Mouse (Mus musculus) right cerebral cortex, postnatal 10 days (tissue): ENCODE data around the gene Chmp6.

Experiments used
- DNase-seq, 2 experiments: peaks; one replicate each; pipeline ENCODE4 v3.0.0; 2021; ENCODE audit warnings: low spot score in 2 of 2

Gene Chmp6

DNA sequence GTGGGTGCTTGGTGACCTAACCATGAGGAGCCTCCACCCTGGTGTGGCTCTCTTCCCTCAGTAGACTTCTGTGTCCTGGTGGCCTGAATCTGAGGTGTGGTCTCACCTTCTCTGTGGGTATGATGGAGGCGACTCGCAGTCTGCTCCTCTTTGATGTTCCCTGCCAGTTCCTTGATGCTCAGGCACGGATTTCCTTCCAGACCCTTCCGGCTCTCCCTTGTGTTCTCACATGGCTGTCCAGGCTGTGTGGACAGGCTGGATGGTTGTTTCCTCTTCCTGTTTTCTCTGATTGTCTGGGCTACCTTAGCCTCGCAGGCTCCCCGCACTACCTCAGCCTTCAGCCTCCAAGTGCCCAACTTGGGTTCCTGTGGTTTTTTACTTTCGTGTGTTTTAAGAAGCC is 45.6 kb downstream of the Chmp6 start:
- DNase-seq = no peak

DNA sequence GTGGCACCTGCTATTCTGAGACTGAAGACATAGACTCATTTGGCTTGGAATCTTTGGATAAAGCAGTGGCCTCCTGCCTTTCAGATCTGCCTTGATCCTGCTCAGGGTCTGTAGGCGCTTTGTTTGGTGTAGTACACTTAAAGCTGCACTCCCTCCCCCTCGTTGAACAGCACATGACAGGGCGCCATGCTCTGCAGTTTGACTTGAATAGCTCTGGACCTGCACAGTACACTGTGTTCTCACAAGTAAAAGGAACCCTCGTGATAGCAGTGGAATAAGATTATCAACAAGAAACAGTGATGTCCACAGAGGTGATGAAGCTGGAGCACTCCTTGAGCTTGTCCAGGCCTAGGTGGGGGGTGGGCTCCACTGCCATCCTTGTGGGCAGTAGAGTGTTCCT is 46.5 kb downstream of the Chmp6 start:
- DNase-seq = no peak

DNA sequence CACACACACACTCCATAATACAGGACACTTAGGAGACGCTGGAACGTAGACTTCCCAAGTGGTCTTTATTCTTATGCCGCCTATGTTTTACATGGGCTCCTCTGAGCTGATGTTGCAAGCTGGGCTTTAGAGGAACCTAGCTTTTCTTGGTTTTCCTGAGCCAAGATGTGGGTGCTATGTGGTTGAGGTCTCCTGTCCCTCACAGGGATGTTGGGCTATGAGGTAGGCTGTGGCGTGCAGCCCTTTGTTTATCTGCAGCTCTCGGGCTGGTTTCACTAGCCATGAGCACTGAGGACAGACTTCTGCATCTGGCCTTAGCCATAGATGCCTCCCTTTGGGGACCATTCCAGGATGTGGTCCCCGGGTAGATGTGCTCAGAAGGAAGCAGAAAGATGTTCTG is 47.4 kb downstream of the Chmp6 start:
- DNase-seq = no peak

- DNase-seq = no peak
Measured at GRCm38 (mm10) chr11:119961511-119961910, 48.3 kb downstream of the Chmp6 start.

GRCm38 (mm10) chr11:119965053-119965452 is 51.8 kb downstream of the Chmp6 start:
- no peak for DNase-seq

DNA sequence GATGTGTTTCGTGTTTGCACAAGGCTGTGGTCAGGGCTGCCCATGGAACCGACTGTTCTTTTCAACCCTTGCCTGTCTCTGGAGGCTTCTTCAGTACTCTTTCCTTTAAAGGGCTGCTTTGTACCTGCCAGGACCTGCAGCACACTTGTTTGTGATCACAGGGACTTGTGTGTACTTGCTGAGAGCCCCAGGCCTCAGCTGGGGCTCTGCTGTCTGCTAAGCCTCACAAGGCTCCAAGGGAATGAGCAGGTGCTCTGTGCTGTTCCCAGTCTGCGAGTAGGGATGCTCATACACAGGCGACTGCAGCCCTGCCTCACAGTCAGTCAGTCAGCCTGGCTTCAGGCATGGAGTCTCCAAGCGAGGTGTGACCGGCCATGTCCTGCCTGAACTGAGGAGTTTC is 53.1 kb downstream of the Chmp6 start:
- no peak for DNase-seq

DNA sequence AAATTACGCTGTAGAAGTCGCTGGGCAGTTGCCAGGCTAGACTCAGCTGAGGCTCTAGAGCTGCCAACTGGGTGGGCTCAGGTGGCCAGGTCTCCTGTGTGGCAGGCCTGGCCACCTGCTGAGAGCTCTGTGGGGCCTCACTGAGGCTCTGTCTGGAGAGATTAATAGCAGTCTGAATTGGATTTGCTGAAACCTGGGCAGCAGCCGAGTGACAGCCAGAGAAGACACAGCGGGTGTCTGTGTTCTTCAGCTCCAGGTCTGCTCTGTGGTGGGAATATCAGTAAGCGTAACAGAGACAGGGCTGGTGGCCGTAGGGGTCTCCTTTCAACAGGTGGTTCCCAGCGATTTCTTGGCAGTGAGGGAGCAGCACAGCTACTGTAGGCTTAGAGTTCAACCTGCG is 54.2 kb downstream of the Chmp6 start:
- DNase-seq = no peak

DNA sequence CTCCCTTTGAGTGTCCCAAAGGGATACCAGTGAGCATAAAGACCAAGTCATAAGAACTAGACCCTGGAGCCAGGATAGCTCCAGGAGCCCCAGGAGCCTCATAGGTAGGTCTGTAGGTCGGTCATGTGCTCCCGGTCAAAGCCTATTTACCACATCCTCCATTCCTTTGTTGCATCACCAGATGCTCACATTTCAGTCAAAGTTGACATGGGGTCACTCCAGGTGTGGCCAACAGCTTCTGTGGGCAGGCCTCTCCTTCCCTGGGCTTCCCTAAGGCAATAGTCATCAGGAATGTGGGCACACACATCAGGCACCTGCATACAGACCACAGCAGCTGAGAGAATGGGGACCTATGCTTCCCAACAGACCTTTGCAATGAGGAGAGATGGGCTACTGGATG is 54.7 kb downstream of the Chmp6 start:
- no peak for DNase-seq
